Mouse (Mus musculus) testis, adult 2 months (tissue): ENCODE results near the gene Lrrd1.
"Not testable (repeated sequence)": the region's sequence is repeated elsewhere in the genome, so short reads cannot be mapped to it uniquely, and the experiment has no call there.

ENCODE experiments used
- CTCF ChIP-seq: fragments of 200-500 bp; IDR thresholded peaks from 2 replicates; pipeline ENCODE4 v1.5.1; 2012; ENCODE audit warnings: low read depth, mild to moderate bottlenecking, inconsistent platforms, low read length, moderate library complexity; ENCODE audit not compliant: control insufficient read depth, insufficient read depth, insufficient replicate concordance
- POLR2A ChIP-seq: fragments of 200-500 bp; IDR thresholded peaks from 2 replicates; pipeline ENCODE4 v1.6.1; 2012; ENCODE audit warnings: low read depth, mild to moderate bottlenecking, inconsistent platforms, low read length, moderate library complexity; ENCODE audit not compliant: control insufficient read depth

DNA sequence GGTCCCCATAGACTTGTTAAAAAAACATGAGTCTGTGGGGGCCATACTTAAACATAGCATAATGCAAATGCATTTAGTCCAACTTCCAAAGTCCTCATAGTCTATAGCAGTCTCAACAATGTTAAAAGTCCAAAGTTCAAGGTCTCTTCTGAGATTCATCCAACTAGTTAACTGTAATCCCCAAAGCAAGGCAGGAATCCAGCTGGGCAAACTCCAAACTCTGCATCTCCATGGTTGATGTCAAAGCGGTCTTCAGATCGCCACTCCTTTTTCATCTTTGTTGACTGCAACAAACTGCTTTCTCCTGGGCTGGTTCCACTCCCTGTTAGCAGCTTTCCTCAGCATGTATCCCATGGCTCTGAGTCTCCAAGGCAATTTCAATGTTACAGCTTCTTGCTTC is 47.9 kb upstream of the Lrrd1 start:
- not testable (repeated sequence) for TF ChIP-seq CTCF, POLR2A
